Comparison of ENCODE assay signal across 9 mouse cellular contexts in the genomic region with DNA sequence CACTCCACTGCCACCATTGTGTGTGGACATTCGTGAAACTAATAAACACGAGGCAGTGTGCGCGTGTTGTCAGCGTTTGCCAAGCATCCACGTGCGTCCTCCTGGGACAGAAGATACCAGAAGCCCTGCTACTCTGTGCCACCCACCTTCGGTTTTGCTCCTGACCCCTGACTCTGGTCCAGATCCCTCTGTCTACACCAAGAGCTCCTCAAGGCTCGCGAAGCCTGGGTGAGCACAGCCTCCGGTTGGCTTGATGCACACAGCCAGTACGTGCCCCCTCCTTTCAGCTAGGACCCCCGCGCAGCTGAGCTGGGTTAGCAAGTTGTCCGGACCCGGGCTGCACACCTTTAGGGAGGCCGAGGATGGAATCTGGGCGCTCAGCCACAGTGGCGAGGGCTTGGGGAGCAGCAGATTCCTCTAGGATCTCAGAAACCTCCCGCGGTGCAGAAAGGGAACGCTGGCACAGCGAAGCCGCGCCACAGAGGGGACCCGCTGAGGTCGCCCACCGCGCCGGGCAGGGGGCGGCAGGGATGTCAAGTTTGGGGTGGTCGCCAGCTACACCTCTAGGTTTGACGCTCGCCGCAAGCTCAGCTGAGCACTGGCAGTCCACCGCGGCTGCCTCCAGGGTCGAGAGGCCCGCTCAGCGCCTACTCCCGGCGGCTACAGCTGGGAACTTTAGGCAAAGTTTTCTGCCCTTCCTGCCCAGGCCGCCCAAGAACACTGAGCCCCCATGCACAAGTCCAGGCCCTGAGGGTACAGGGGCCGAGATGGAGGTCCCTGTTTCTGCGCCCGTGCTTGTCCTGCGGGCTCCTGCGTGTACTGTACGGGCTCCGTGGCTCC. TPM values are rescaled to one million over a fixed set of nuclear protein-coding genes. Genes with fewer than 3 reads are reported as not detected.
A peak's percentile ranks its signal among the peaks of the same experiment; 100 is the strongest.
DNase-seq lines count a peak whose midpoint lies in the region; ATAC-seq and TF ChIP-seq lines count a peak whose summit lies in the region.
"Had no signal": no experiment of that assay in that cellular context is flagged by ENCODE, and none has a peak within 500 bp of the region (broad histone marks: within the 10 kb centered on the region; RNA-seq: fewer than 3 reads in every experiment).

No protein-coding gene starts in this region.

- intact Hi-C loops in gastrocnemius, adult 2 months (cut with DNase I), result loop anchor here (5.0 kb wide), 2 partner anchors 41 to 81 kb away; no protein-coding TSS in a partner anchor

- H3K27me3 ChIP-seq in cerebellum, adult 2 months (ENCODE audit: control insufficient read depth, insufficient read depth, low read length), result peaks cover 5% of the 10 kb centered on the region; the same call in 1 of the 2 replicates
- peaks cover 27% of the 10 kb centered on the region for H3K27me3 ChIP-seq in hindbrain, embryonic 12.5 days
- H3K27me3 ChIP-seq in limb, embryonic 13.5 days, result peaks cover 16% of the 10 kb centered on the region
- H3K27me3 ChIP-seq in midbrain, embryonic 12.5 days, result peaks cover 38% of the 10 kb centered on the region
- no peaks in the 10 kb centered on the region for H3K27me3 ChIP-seq in stomach, embryonic 15.5 days (replicated peaks)

- H3K4me3 ChIP-seq in cerebellum, adult 2 months (replicated peaks; ENCODE audit: insufficient read depth, low read depth, low read length), result peak overlapping the region; percentile 30
- H3K4me3 ChIP-seq in gastrocnemius, adult 2 months, result peak overlapping the region; percentile 72
- peak overlapping the region; percentile 53 for H3K4me3 ChIP-seq in hindbrain, embryonic 12.5 days
- peak overlapping the region; percentile 74 for H3K4me3 ChIP-seq in limb, embryonic 13.5 days
- peak overlapping the region; percentile 75 for H3K4me3 ChIP-seq in midbrain, embryonic 12.5 days
- H3K4me3 ChIP-seq in stomach, embryonic 15.5 days (replicated peaks), result peak overlapping the region; percentile 64

- WGBS in cerebellum, adult 2 months, result 3% methylated on average over 50 of the region's 50 CpGs
- 4% methylated on average over 50 of the region's 50 CpGs for WGBS in hindbrain, embryonic 12.5 days
- 2% methylated on average over 50 of the region's 50 CpGs for WGBS in limb, embryonic 13.5 days
- 4% methylated on average over 49 of the region's 50 CpGs for WGBS in midbrain, embryonic 12.5 days
- 3% methylated on average over 50 of the region's 50 CpGs for WGBS in stomach, embryonic 15.5 days

- H3K36me3 ChIP-seq in hindbrain, embryonic 12.5 days, result no peaks in the 10 kb centered on the region
- no peaks in the 10 kb centered on the region for H3K36me3 ChIP-seq in limb, embryonic 13.5 days
- H3K36me3 ChIP-seq in midbrain, embryonic 12.5 days, result no peaks in the 10 kb centered on the region
- no peaks in the 10 kb centered on the region for H3K36me3 ChIP-seq in stomach, embryonic 15.5 days

- TF ChIP-seq POLR2A in cerebellum, adult 2 months (IDR thresholded peaks at IDR 0.05; ENCODE audit: borderline replicate concordance, insufficient read depth, low read length), result no peak

- no peaks in the 10 kb centered on the region for H3K9me3 ChIP-seq in hindbrain, embryonic 12.5 days (replicated peaks)
- H3K9me3 ChIP-seq in limb, embryonic 13.5 days, result no peaks in the 10 kb centered on the region; the same call in 1 of the 2 replicates
- H3K9me3 ChIP-seq in midbrain, embryonic 12.5 days, result no peaks in the 10 kb centered on the region
- H3K9me3 ChIP-seq in stomach, embryonic 15.5 days, result no peaks in the 10 kb centered on the region

- no peak for TF ChIP-seq CTCF in cerebellum, adult 2 months (IDR thresholded peaks at IDR 0.05; ENCODE audit: borderline replicate concordance, insufficient read depth, low read depth, low read length)
- TF ChIP-seq CTCF in gastrocnemius, adult 2 months (IDR thresholded peaks at IDR 0.05), result peak; percentile 26; the same call in 1 of the 2 replicates

- H3K9ac ChIP-seq in hindbrain, embryonic 12.5 days, result peak overlapping the region; percentile 70
- H3K9ac ChIP-seq in limb, embryonic 13.5 days, result peak overlapping the region; percentile 88
- peak overlapping the region; percentile 73 for H3K9ac ChIP-seq in midbrain, embryonic 12.5 days (replicated peaks)
- peak overlapping the region; percentile 42 for H3K9ac ChIP-seq in stomach, embryonic 15.5 days

- no peak overlapping the region for H3K27ac ChIP-seq in cerebellum, adult 2 months (ENCODE audit: insufficient read depth, low read length)
- H3K27ac ChIP-seq in gastrocnemius, adult 2 months, result peak overlapping the region; percentile 96
- H3K27ac ChIP-seq in hindbrain, embryonic 12.5 days, result peak overlapping the region; percentile 35
- peak overlapping the region; percentile 55; the same call in 1 of the 2 replicates for H3K27ac ChIP-seq in limb, embryonic 13.5 days
- no peak overlapping the region for H3K27ac ChIP-seq in midbrain, embryonic 12.5 days (replicated peaks)
- 0 out of 2 replicates have a peak overlapping the region, but pooled peaks have one; percentile 0 for H3K27ac ChIP-seq in stomach, embryonic 15.5 days

- peak; percentile 1 for ATAC-seq in hindbrain, embryonic 12.5 days (ENCODE audit: low FRiP score)
- peak; percentile 30; the same call in 1 of the 2 replicates for ATAC-seq in limb, embryonic 13.5 days (ENCODE audit: low FRiP score, low read depth)
- ATAC-seq in midbrain, embryonic 12.5 days (ENCODE audit: low FRiP score, low read depth), result peak; percentile 28
- ATAC-seq in stomach, embryonic 15.5 days (ENCODE audit: insufficient read depth, low FRiP score, low read depth), result peak; percentile 29

- peak overlapping the region; percentile 61 for H3K4me2 ChIP-seq in hindbrain, embryonic 12.5 days (replicated peaks)
- H3K4me2 ChIP-seq in limb, embryonic 13.5 days (replicated peaks), result peak overlapping the region; percentile 90
- H3K4me2 ChIP-seq in midbrain, embryonic 12.5 days (replicated peaks), result peak overlapping the region; percentile 83
- peak overlapping the region; percentile 65 for H3K4me2 ChIP-seq in stomach, embryonic 15.5 days

- DNase-seq in cerebellum, adult 2 months, result peak; percentile 12 to 38
- no peak for DNase-seq in cerebellum, adult 8-10 months
- peak; percentile 50 to 57 for DNase-seq in cerebellum, postnatal 10 days
- peak; percentile 76 for DNase-seq in gastrocnemius, adult 2 months

- H3K4me1 ChIP-seq in cerebellum, adult 2 months (ENCODE audit: control insufficient read depth, insufficient read depth, low read length), result no peaks in the 10 kb centered on the region
- peaks cover 18% of the 10 kb centered on the region for H3K4me1 ChIP-seq in hindbrain, embryonic 12.5 days
- H3K4me1 ChIP-seq in limb, embryonic 13.5 days, result peaks cover 32% of the 10 kb centered on the region
- H3K4me1 ChIP-seq in midbrain, embryonic 12.5 days, result peaks cover 14% of the 10 kb centered on the region; the same call in 1 of the 2 replicates
- H3K4me1 ChIP-seq in stomach, embryonic 15.5 days, result no peaks in the 10 kb centered on the region

RNA-seq across cellular contexts. Expression of a gene that starts 1.1 kb away (rescaled TPM):
- polyA plus RNA-seq in cerebellum, adult 2 months (2012; rRNA removed), result 34.2 and 36.2 TPM in 2 replicates
- total RNA-seq in gastrocnemius, adult 2 months (2021), result 10 to 100 TPM; 21.5 to 32.7 TPM
- polyA plus RNA-seq in hindbrain, embryonic 12.5 days (2016; fragmentation: Nextera tagmentation; extraction: Ambion mirVana), result 16.5 and 17.3 TPM in 2 replicates
- polyA plus RNA-seq in limb, embryonic 13.5 days (2015; fragmentation: Nextera tagmentation; extraction: Ambion mirVana), result 14.9 and 15.0 TPM in 2 replicates
- polyA plus RNA-seq in midbrain, embryonic 12.5 days (2016; fragmentation: Nextera tagmentation; extraction: Ambion mirVana), result 10.1 and 11.8 TPM in 2 replicates
- 12.4 and 13.3 TPM in 2 replicates for polyA plus RNA-seq in stomach, embryonic 15.5 days (2015; fragmentation: Nextera tagmentation; extraction: Ambion mirVana)
- total RNA-seq: hematopoietic stem cell, adult 5-6 weeks had no signal

Comparison
In these comparisons a context has a peak if more than half of its experiments do, and no peak if none do; other contexts are left out.
1. H3K27ac ChIP-seq: peak in gastrocnemius, adult 2 months (single experiment), hindbrain, embryonic 12.5 days (single experiment), limb, embryonic 13.5 days (single experiment) and stomach, embryonic 15.5 days (single experiment); none in cerebellum, adult 2 months (single experiment) and midbrain, embryonic 12.5 days (single experiment).
2. Peak in every context shown above with its lines, with median percentiles within 50 percentile points of each other: H3K4me3 ChIP-seq, ATAC-seq, H3K4me2 ChIP-seq and H3K9ac ChIP-seq.